Mouse (Mus musculus): ENCODE data around the gene Stx3.
A peak's percentile ranks its signal among the peaks of the same experiment; 100 is the strongest.

Gene Stx3

GRCm38 (mm10) chr19:11807822-11808221, 11.4 kb downstream of the Stx3 start:
- DNase-seq (ENCODE audit: low spot score) = no peak

GRCm38 (mm10) chr19:11807251-11807650, 12.0 kb downstream of the Stx3 start:
- peak; percentile 65 for DNase-seq (ENCODE audit: low spot score)

GRCm38 (mm10) chr19:11804423-11804822, 14.8 kb downstream of the Stx3 start:
- DNase-seq (ENCODE audit: low spot score) = no peak

- no peak for DNase-seq (ENCODE audit: low spot score)
These were observed 18.5 kb downstream of the Stx3 start for GRCm38 (mm10) chr19:11800531-11801315.

GRCm38 (mm10) chr19:11794447-11794846, 24.8 kb downstream of the Stx3 start:
- DNase-seq (ENCODE audit: low spot score) = no peak

- DNase-seq (ENCODE audit: low spot score) = no peak
These were observed 25.4 kb downstream of the Stx3 start for GRCm38 (mm10) chr19:11793741-11794359.

- DNase-seq (ENCODE audit: low spot score) = no peak
These were observed 27.4 kb downstream of the Stx3 start for GRCm38 (mm10) chr19:11791825-11792224.

GRCm38 (mm10) chr19:11788876-11789275, 30.3 kb downstream of the Stx3 start:
- no peak for DNase-seq (ENCODE audit: low spot score)

- no peak for DNase-seq (ENCODE audit: low spot score)
These were observed 31.4 kb downstream of the Stx3 start for GRCm38 (mm10) chr19:11787826-11788225.

- DNase-seq (ENCODE audit: low spot score) = no peak
These were observed 33.6 kb downstream of the Stx3 start for GRCm38 (mm10) chr19:11785409-11786154.

- peak; percentile 38 for DNase-seq (ENCODE audit: low spot score)
These were observed 41.9 kb downstream of the Stx3 start for GRCm38 (mm10) chr19:11777191-11777865.

GRCm38 (mm10) chr19:11770205-11770892, 48.9 kb downstream of the Stx3 start, which contains the start of gene Mrpl16:
Mrpl16 (plus strand) TSS chr19:11770391.
- DNase-seq (ENCODE audit: low spot score) = peak; percentile 87

- DNase-seq (ENCODE audit: low spot score) = no peak
These were observed 49.8 kb downstream of the Stx3 start for GRCm38 (mm10) chr19:11769257-11769920.

GRCm38 (mm10) chr19:11768163-11768562, 51.0 kb downstream of the Stx3 start:
- peak; percentile 59 for DNase-seq (ENCODE audit: low spot score)

GRCm38 (mm10) chr19:11766413-11766812, 52.8 kb downstream of the Stx3 start:
- no peak for DNase-seq (ENCODE audit: low spot score)

- no peak for DNase-seq (ENCODE audit: low spot score)
These were observed 54.1 kb downstream of the Stx3 start for GRCm38 (mm10) chr19:11765059-11765458.

- DNase-seq (ENCODE audit: low spot score) = no peak
These were observed 71.9 kb downstream of the Stx3 start, which contains the start of gene Gif for GRCm38 (mm10) chr19:11747298-11747697. Gif (plus strand) TSS chr19:11747554.

GRCm38 (mm10) chr19:11745680-11746079, 73.5 kb downstream of the Stx3 start:
- no peak for DNase-seq (ENCODE audit: low spot score)

- no peak for DNase-seq (ENCODE audit: low spot score)
These were observed 82.7 kb downstream of the Stx3 start for GRCm38 (mm10) chr19:11736455-11736854.

- DNase-seq (ENCODE audit: low spot score) = no peak
These were observed 88.9 kb downstream of the Stx3 start for GRCm38 (mm10) chr19:11730278-11730677.

- DNase-seq (ENCODE audit: low spot score) = no peak
These were observed 91.9 kb downstream of the Stx3 start for GRCm38 (mm10) chr19:11727304-11727703.

Measured in T-cell, adult 2 months (primary cell).